Comparison of ENCODE assay signal across 9 mouse cellular contexts in genomic region chr11:3805362-3805761, GRCm38 (mm10). TPM values are rescaled to one million over a fixed set of nuclear protein-coding genes. Genes with fewer than 3 reads are reported as not detected.
DNase-seq lines count a peak whose midpoint lies in the region; TF ChIP-seq lines count a peak whose summit lies in the region.
"Had no signal": no experiment of that assay in that cellular context is flagged by ENCODE, and none has a peak within 500 bp of the region (broad histone marks: within the 10 kb centered on the region; RNA-seq: fewer than 3 reads in every experiment).

No protein-coding gene starts in this region.

- peak; percentile 52; the same call in 1 of the 2 replicates for TF ChIP-seq CTCF in testis, adult 2 months (IDR thresholded peaks at IDR 0.05; ENCODE audit: control insufficient read depth, insufficient read depth, insufficient replicate concordance, low read depth, low read length)
- peak; percentile 29; the same call in 1 of the 2 replicates for TF ChIP-seq CTCF in small intestine, adult 2 months (IDR thresholded peaks at IDR 0.05; ENCODE audit: extremely low read depth, insufficient read length, insufficient replicate concordance, low read depth, low read length)

- no peak for TF ChIP-seq POLR2A in testis, adult 2 months (IDR thresholded peaks at IDR 0.05; ENCODE audit: control insufficient read depth, low read depth, low read length)
- TF ChIP-seq POLR2A in small intestine, adult 2 months (IDR thresholded peaks at IDR 0.05; ENCODE audit: low read depth, low read length), result no peak

- 19% methylated on average over 3 of the region's 3 CpGs for WGBS in small intestine, adult 2 months

- peak; percentile 23 for DNase-seq in heart, postnatal 4 days
- no peak for DNase-seq in heart, adult 9 months (ENCODE audit: low spot score in 2 of 2)
- DNase-seq in testis, postnatal 14 days (ENCODE audit: low spot score), result no peak
- peak; percentile 24 for DNase-seq in c-Kit-positive CD71-positive TER-119-positive erythroid progenitor cells, embryonic 14.5 days (ENCODE audit: low spot score)
- peak; percentile 48 for DNase-seq in kidney, postnatal 14 days
- DNase-seq in heart, adult 11 months, result no peak

- no peaks in the 10 kb centered on the region for H3K4me1 ChIP-seq in testis, adult 2 months (ENCODE audit: control insufficient read depth, insufficient read depth, low read length)
- no peaks in the 10 kb centered on the region for H3K4me1 ChIP-seq in small intestine, adult 2 months (ENCODE audit: control insufficient read depth, insufficient read depth, insufficient read length, low read length)
- H3K4me1 ChIP-seq: limb, embryonic 15.5 days had no signal

- peak overlapping the region; percentile 67 for H3K4me3 ChIP-seq in testis, adult 2 months (ENCODE audit: control insufficient read depth, low read depth, low read length)
- no peak overlapping the region for H3K4me3 ChIP-seq in small intestine, adult 2 months (ENCODE audit: low read depth, low read length)
- H3K4me3 ChIP-seq: limb, embryonic 15.5 days had no signal

- H3K36me3 ChIP-seq in testis, adult 2 months (ENCODE audit: control insufficient read depth, insufficient read depth, low read length), result no peaks in the 10 kb centered on the region
- no peaks in the 10 kb centered on the region for H3K36me3 ChIP-seq in small intestine, adult 2 months (ENCODE audit: control insufficient read depth, insufficient read depth, low read length)
- H3K36me3 ChIP-seq: limb, embryonic 15.5 days had no signal

- H3K27ac ChIP-seq in testis, adult 2 months (ENCODE audit: control insufficient read depth, insufficient read depth, low read depth, low read length), result peak overlapping the region; percentile 14; the same call in 1 of the 2 replicates
- H3K27ac ChIP-seq in small intestine, adult 2 months (ENCODE audit: insufficient read depth, low read depth, low read length), result no peak overlapping the region
- H3K27ac ChIP-seq: limb, embryonic 15.5 days had no signal

- no peaks in the 10 kb centered on the region for H3K27me3 ChIP-seq in testis, adult 2 months (ENCODE audit: control insufficient read depth, insufficient read depth, low read length)
- no peaks in the 10 kb centered on the region for H3K27me3 ChIP-seq in small intestine, adult 2 months (ENCODE audit: control insufficient read depth, insufficient read depth, low read length)
- H3K27me3 ChIP-seq: limb, embryonic 15.5 days had no signal

RNA-seq across cellular contexts. Expression of gene Osbp2, which starts 58.3 kb away (rescaled TPM):
- 1 to 10 TPM; 5.4 to 6.1 TPM for total RNA-seq in heart, postnatal 4 days (2021)
- 710 and 768 TPM in 2 replicates for polyA plus RNA-seq in testis, adult 2 months (2012; rRNA removed)
- polyA plus RNA-seq in small intestine, adult 2 months (2012; rRNA removed), result 0.11 and 0.52 TPM in 2 replicates

Comparison
In these comparisons a context has a peak if more than half of its experiments do, and no peak if none do; other contexts are left out.
1. DNase-seq: peak in heart, postnatal 4 days (single experiment), c-Kit-positive CD71-positive TER-119-positive erythroid progenitor cells, embryonic 14.5 days (single experiment) and kidney, postnatal 14 days (single experiment); none in heart, adult 9 months (0 of 2), testis, postnatal 14 days (single experiment) and heart, adult 11 months (single experiment).
2. RNA of gene Osbp2, which starts 58.3 kb away (polyA plus RNA-seq): 710 to 768 TPM in testis, adult 2 months; 0.11 to 0.52 TPM in small intestine, adult 2 months; every median in the first group is over 100 times any median in the second.